Comparison of ENCODE assay signal across 8 mouse cellular contexts in genomic region chr12:111907421-111907891, GRCm38 (mm10). TPM values are rescaled to one million over a fixed set of nuclear protein-coding genes. Genes with fewer than 3 reads are reported as not detected.
DNase-seq lines count a peak whose midpoint lies in the region; ATAC-seq lines count a peak whose summit lies in the region.

No protein-coding gene starts in this region.

- under 1% methylated on average over 27 of the region's 63 CpGs for WGBS in heart, embryonic 14.5 days
- 0% methylated on average over 34 of the region's 63 CpGs for WGBS in lung, embryonic 16.5 days

- peak; percentile 65 for ATAC-seq in erythroblast, adult 5-6 weeks (replicated peaks; ENCODE audit: low FRiP score, poor library complexity, severe bottlenecking)
- ATAC-seq in heart, embryonic 14.5 days (ENCODE audit: insufficient number of reproducible peaks, insufficient read depth, low FRiP score, low read depth) = peak; percentile 65
- peak; percentile 76 for ATAC-seq in lung, embryonic 16.5 days (ENCODE audit: low read depth)

- DNase-seq in B cell, adult 2 months = peak; percentile 74 to 78
- DNase-seq in adrenal gland, postnatal 10 days = peak; percentile 78
- DNase-seq in kidney, postnatal 14 days = peak; percentile 83
- peak; percentile 75 for DNase-seq in ovary, postnatal 36 days (ENCODE audit: low spot score)
- peak; percentile 74 for DNase-seq in urinary bladder, adult 2 months (ENCODE audit: low spot score)

- peak overlapping the region; percentile 91 for H3K4me2 ChIP-seq in heart, embryonic 14.5 days (ENCODE audit: low read length)
- peak overlapping the region; percentile 94 for H3K4me2 ChIP-seq in lung, embryonic 16.5 days (ENCODE audit: low read depth, low read length)

- H3K4me3 ChIP-seq in heart, embryonic 14.5 days (ENCODE audit: control insufficient read depth in 1 of 2, insufficient read depth in 1 of 2, low read depth in 1 of 2, low read length in 2 of 2) = peak overlapping the region; percentile 78
- peak overlapping the region; percentile 86 for H3K4me3 ChIP-seq in lung, embryonic 16.5 days (ENCODE audit: low read length)

- H3K9ac ChIP-seq in heart, embryonic 14.5 days (ENCODE audit: low read length) = peak overlapping the region; percentile 92
- peak overlapping the region; percentile 84 for H3K9ac ChIP-seq in lung, embryonic 16.5 days (ENCODE audit: low read length)

- H3K9me3 ChIP-seq in heart, embryonic 14.5 days (ENCODE audit: control insufficient read depth, low read length) = no peaks in the 10 kb centered on the region
- H3K9me3 ChIP-seq in lung, embryonic 16.5 days (ENCODE audit: control insufficient read depth, low read length) = no peaks in the 10 kb centered on the region

- H3K27ac ChIP-seq in heart, embryonic 14.5 days (replicated peaks in 1 of 2; ENCODE audit: control insufficient read depth in 1 of 2, insufficient read depth in 1 of 2, low read depth in 2 of 2, low read length in 2 of 2) = peak overlapping the region; percentile 48 to 88
- H3K27ac ChIP-seq in lung, embryonic 16.5 days (ENCODE audit: low read length) = peak overlapping the region; percentile 90

- H3K36me3 ChIP-seq in heart, embryonic 14.5 days (ENCODE audit: control insufficient read depth, insufficient read depth, low read length) = no peaks in the 10 kb centered on the region
- no peaks in the 10 kb centered on the region for H3K36me3 ChIP-seq in lung, embryonic 16.5 days (ENCODE audit: control insufficient read depth, insufficient read depth, low read length)

- peaks cover 5 to 9% of the 10 kb centered on the region in 2 experiments; a peak in 2 of 4 replicates for H3K4me1 ChIP-seq in heart, embryonic 14.5 days (ENCODE audit: control insufficient read depth in 2 of 2, insufficient read depth in 2 of 2, low read length in 2 of 2)
- peaks cover 13% of the 10 kb centered on the region; the same call in 1 of the 2 replicates for H3K4me1 ChIP-seq in lung, embryonic 16.5 days (replicated peaks; ENCODE audit: control insufficient read depth, insufficient read depth, low read length)

- no peaks in the 10 kb centered on the region for H3K27me3 ChIP-seq in heart, embryonic 14.5 days (ENCODE audit: control insufficient read depth, insufficient read depth, low read length)
- H3K27me3 ChIP-seq in lung, embryonic 16.5 days (ENCODE audit: control insufficient read depth, insufficient read depth, low read depth, low read length) = no peaks in the 10 kb centered on the region

RNA-seq across cellular contexts. Expression of gene Ppp1r13b, which starts 0.5 kb away (rescaled TPM):
- 10 to 100 TPM; 20.4 to 21.8 TPM for total RNA-seq in adrenal gland, postnatal 10 days (2021)
- total RNA-seq in erythroblast, adult 5-6 weeks (2015; ENCODE audit: low replicate concordance) = 8.3 and 8.6 TPM in 2 replicates
- total RNA-seq in erythroblast, adult 5-6 weeks (2017; ENCODE audit: low replicate concordance) = 13.4 and 20.5 TPM in 2 replicates
- polyA plus RNA-seq in heart, embryonic 14.5 days (2014; fragmentation: Nextera tagmentation; extraction: Ambion mirVana) = 15.4 and 15.5 TPM in 2 replicates
- polyA plus RNA-seq in lung, embryonic 16.5 days (2015; fragmentation: Nextera tagmentation; extraction: Ambion mirVana) = 11.3 and 15.9 TPM in 2 replicates
- 16.6 and 24.9 TPM in 2 replicates for polyA plus RNA-seq in urinary bladder, adult 2 months (2012; rRNA removed)

RNA-seq across cellular contexts. Expression of gene Atp5mpl, which starts 59.3 kb away (rescaled TPM):
- 100 to 1,000 TPM; 673 to 781 TPM for total RNA-seq in adrenal gland, postnatal 10 days (2021)
- total RNA-seq in erythroblast, adult 5-6 weeks (2015; ENCODE audit: low replicate concordance) = 150 and 160 TPM in 2 replicates
- total RNA-seq in erythroblast, adult 5-6 weeks (2017; ENCODE audit: low replicate concordance) = 72.8 and 92.6 TPM in 2 replicates
- polyA plus RNA-seq in heart, embryonic 14.5 days (2014; fragmentation: Nextera tagmentation; extraction: Ambion mirVana) = 1,909 and 2,053 TPM in 2 replicates
- 621 and 663 TPM in 2 replicates for polyA plus RNA-seq in lung, embryonic 16.5 days (2015; fragmentation: Nextera tagmentation; extraction: Ambion mirVana)
- polyA plus RNA-seq in urinary bladder, adult 2 months (2012; rRNA removed) = 214 and 229 TPM in 2 replicates

Comparison
In these comparisons a context has a peak if more than half of its experiments do, and no peak if none do; other contexts are left out.
1. Peak in every context shown above with its lines: DNase-seq, ATAC-seq, H3K4me3 ChIP-seq and H3K27ac ChIP-seq.